Comparison of ENCODE assay signal across 12 mouse cellular contexts in the genomic region with DNA sequence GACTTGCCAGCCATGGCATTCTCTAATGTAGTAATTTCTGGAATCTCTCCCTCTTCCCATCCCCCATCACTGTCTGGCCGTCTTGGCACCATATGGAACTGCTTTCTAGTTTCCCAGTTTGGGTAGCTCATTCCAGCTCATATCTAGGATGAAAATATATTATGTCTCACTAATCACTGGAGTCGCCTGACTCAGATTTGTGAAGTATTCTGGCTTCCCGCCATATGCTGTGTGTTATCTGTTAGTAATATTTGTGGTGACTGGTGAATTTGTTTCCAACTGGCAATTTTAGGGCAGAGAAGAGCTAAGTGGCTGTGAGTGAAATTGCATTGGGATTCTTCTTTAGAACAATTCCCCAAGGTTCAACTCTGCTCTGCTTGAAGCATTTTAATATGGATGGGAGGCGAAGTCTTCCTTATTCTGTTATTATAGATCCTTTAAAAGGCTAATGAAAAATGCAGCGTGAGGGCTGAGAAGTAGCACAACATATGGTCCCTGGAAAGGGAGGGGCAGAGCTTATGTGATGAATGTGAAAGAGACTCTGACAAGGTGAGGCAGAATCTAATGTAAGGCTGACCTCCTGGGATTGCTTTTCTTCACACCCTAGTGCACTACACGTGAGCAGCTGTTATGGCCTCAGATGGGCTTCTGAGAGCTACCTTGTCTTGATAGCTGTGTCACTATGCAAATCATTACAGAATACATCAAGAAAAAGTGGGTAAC.
DNase-seq lines count a peak whose midpoint lies in the region; ATAC-seq and TF ChIP-seq lines count a peak whose summit lies in the region.
"Had no signal": no experiment of that assay in that cellular context is flagged by ENCODE, and none has a peak within 500 bp of the region (broad histone marks: within the 10 kb centered on the region; RNA-seq: fewer than 3 reads in every experiment).

No protein-coding gene starts in this region.

- H3K4me2 ChIP-seq in forebrain, embryonic 14.5 days (ENCODE audit: low read length): no peak overlapping the region
- H3K4me2 ChIP-seq: embryonic facial prominence, embryonic 13.5 days; neural tube, embryonic 12.5 days had no signal

- no peak overlapping the region for H3K9ac ChIP-seq in forebrain, embryonic 14.5 days (ENCODE audit: low read length)
- H3K9ac ChIP-seq: embryonic facial prominence, embryonic 13.5 days; liver, postnatal 0 days; neural tube, embryonic 12.5 days had no signal

- H3K4me3 ChIP-seq in forebrain, embryonic 14.5 days (ENCODE audit: low read depth, low read length): no peak overlapping the region
- H3K4me3 ChIP-seq: embryonic facial prominence, embryonic 13.5 days; heart, adult 2 months; neural tube, embryonic 12.5 days had no signal

- intact Hi-C loops in left cerebral cortex, postnatal 4 days (cut with DNase I): no loop called here
- intact Hi-C loops in heart, postnatal 10 days (cut with DNase I): no loop called here

- no peaks in the 10 kb centered on the region for H3K9me3 ChIP-seq in forebrain, embryonic 14.5 days (replicated peaks; ENCODE audit: control insufficient read depth, low read length)
- H3K9me3 ChIP-seq: embryonic facial prominence, embryonic 13.5 days; neural tube, embryonic 12.5 days had no signal

- H3K27me3 ChIP-seq in forebrain, embryonic 14.5 days (replicated peaks; ENCODE audit: control insufficient read depth, insufficient read depth, low read length): no peaks in the 10 kb centered on the region
- H3K27me3 ChIP-seq: embryonic facial prominence, embryonic 13.5 days; neural tube, embryonic 12.5 days had no signal

- H3K27ac ChIP-seq in forebrain, embryonic 14.5 days (ENCODE audit: low read depth, low read length): no peak overlapping the region; the same call in 1 of the 2 replicates
- H3K27ac ChIP-seq: embryonic facial prominence, embryonic 13.5 days; heart, adult 2 months; neural tube, embryonic 12.5 days had no signal

- no peaks in the 10 kb centered on the region for H3K36me3 ChIP-seq in forebrain, embryonic 14.5 days (ENCODE audit: control insufficient read depth, insufficient read depth, low read length)
- H3K36me3 ChIP-seq: embryonic facial prominence, embryonic 13.5 days; neural tube, embryonic 12.5 days had no signal

- no peak for TF ChIP-seq CTCF in brain, embryonic 14.5 days (IDR thresholded peaks at IDR 0.05; ENCODE audit: borderline replicate concordance, extremely low read depth, insufficient read depth, insufficient read length)

- TF ChIP-seq POLR2A in brain, embryonic 14.5 days (IDR thresholded peaks at IDR 0.05; ENCODE audit: borderline replicate concordance, extremely low read depth, insufficient read depth, insufficient read length, poor library complexity, severe bottlenecking): no peak

- H3K4me1 ChIP-seq in forebrain, embryonic 14.5 days (ENCODE audit: control insufficient read depth, insufficient read depth, low read length): no peaks in the 10 kb centered on the region
- H3K4me1 ChIP-seq: neural tube, embryonic 12.5 days had no signal

- peak; percentile 3 for DNase-seq in left cerebral cortex, postnatal 4 days
- no peak for DNase-seq in left cerebral cortex, adult 9 months (ENCODE audit: low spot score in 2 of 2)
- peak; percentile 93 for DNase-seq in brain, embryonic 14.5 days (ENCODE audit: low read depth)
- peak; percentile 93 for DNase-seq in forebrain, embryonic 14.5 days (ENCODE audit: low spot score)
- DNase-seq in layer of hippocampus, postnatal 10 days (ENCODE audit: low spot score in 2 of 2): peak; percentile 17 to 19
- no peak for DNase-seq in heart, adult 11 months
- DNase-seq in thymus, postnatal 25 days: no peak
- no peak for DNase-seq in heart, postnatal 10 days
- DNase-seq: heart, adult 2 months; liver, postnatal 0 days had no signal

- peak; percentile 94 for ATAC-seq in forebrain, embryonic 14.5 days
- ATAC-seq: liver, postnatal 0 days had no signal

- WGBS in forebrain, embryonic 14.5 days: 61% methylated on average over 6 of the region's 6 CpGs

Comparison
In these comparisons a context has a peak if more than half of its experiments do, and no peak if none do; other contexts are left out.
1. DNase-seq: peak in left cerebral cortex, postnatal 4 days (single experiment), brain, embryonic 14.5 days (single experiment), forebrain, embryonic 14.5 days (single experiment) and layer of hippocampus, postnatal 10 days (2 of 2); none in left cerebral cortex, adult 9 months (0 of 2), heart, adult 11 months (single experiment), thymus, postnatal 25 days (single experiment) and heart, postnatal 10 days (0 of 2).